11 mouse cellular contexts compared by ENCODE assay signal in genomic region chr10:80154384-80154783, GRCm38 (mm10). TPM values are rescaled to one million over a fixed set of nuclear protein-coding genes. Genes with fewer than 3 reads are reported as not detected.
DNase-seq lines count a peak whose midpoint lies in the region; ATAC-seq lines count a peak whose summit lies in the region.
"Had no signal": no experiment of that assay in that cellular context is flagged by ENCODE, and none has a peak within 500 bp of the region (broad histone marks: within the 10 kb centered on the region; RNA-seq: fewer than 3 reads in every experiment).

No protein-coding gene starts in this region.

- ATAC-seq in kidney, embryonic 15.5 days (replicated peaks; ENCODE audit: low FRiP score) = no peak
- no peak for ATAC-seq in embryonic facial prominence, embryonic 12.5 days (ENCODE audit: insufficient number of reproducible peaks, insufficient read depth, low FRiP score, low TSS enrichment)
- ATAC-seq in hindbrain, embryonic 15.5 days (ENCODE audit: low FRiP score, low read depth) = no peak
- ATAC-seq in midbrain, embryonic 15.5 days (replicated peaks) = no peak

- peaks cover 66% of the 10 kb centered on the region for H3K36me3 ChIP-seq in kidney, embryonic 15.5 days
- H3K36me3 ChIP-seq in embryonic facial prominence, embryonic 12.5 days = peaks cover 66% of the 10 kb centered on the region
- H3K36me3 ChIP-seq in hindbrain, embryonic 15.5 days = peaks cover 46% of the 10 kb centered on the region
- peaks cover 46% of the 10 kb centered on the region for H3K36me3 ChIP-seq in midbrain, embryonic 15.5 days (replicated peaks)

- peak overlapping the region; percentile 77; the same call in 1 of the 2 replicates for H3K4me2 ChIP-seq in kidney, embryonic 15.5 days
- H3K4me2 ChIP-seq in embryonic facial prominence, embryonic 12.5 days (replicated peaks) = 0 out of 2 replicates have a peak overlapping the region, but pooled peaks have one; percentile 99
- H3K4me2 ChIP-seq in hindbrain, embryonic 15.5 days = no peak overlapping the region; the same call in 1 of the 2 replicates
- H3K4me2 ChIP-seq in midbrain, embryonic 15.5 days = no peak overlapping the region; the same call in 1 of the 2 replicates

- WGBS in kidney, embryonic 15.5 days = 82% methylated on average over 7 of the region's 7 CpGs
- WGBS in embryonic facial prominence, embryonic 12.5 days = 84% methylated on average over 7 of the region's 7 CpGs
- 89% methylated on average over 7 of the region's 7 CpGs for WGBS in hindbrain, embryonic 15.5 days
- WGBS in midbrain, embryonic 15.5 days = 77% methylated on average over 7 of the region's 7 CpGs

- peak overlapping the region; percentile 100 for H3K27ac ChIP-seq in kidney, embryonic 15.5 days
- H3K27ac ChIP-seq in embryonic facial prominence, embryonic 12.5 days = 0 out of 2 replicates have a peak overlapping the region, but pooled peaks have one; percentile 99
- H3K27ac ChIP-seq in hindbrain, embryonic 15.5 days (replicated peaks) = peak overlapping the region; percentile 67; the same call in 1 of the 2 replicates
- peak overlapping the region; percentile 52; the same call in 1 of the 2 replicates for H3K27ac ChIP-seq in midbrain, embryonic 15.5 days

- DNase-seq in kidney, postnatal 4 days = no peak
- DNase-seq in retina, postnatal 1 day = no peak
- DNase-seq in adrenal gland, adult 8-10 months = no peak
- no peak for DNase-seq in adrenal gland, adult 2 months
- DNase-seq: cerebellum, adult 9-11 months; right cerebral cortex, postnatal 25 days; thymus, postnatal 25 days had no signal

- H3K4me1 ChIP-seq in kidney, embryonic 15.5 days = peaks cover 79% of the 10 kb centered on the region
- H3K4me1 ChIP-seq in embryonic facial prominence, embryonic 12.5 days = peaks cover 68% of the 10 kb centered on the region
- peaks cover 72% of the 10 kb centered on the region for H3K4me1 ChIP-seq in hindbrain, embryonic 15.5 days (replicated peaks)
- peaks cover 65% of the 10 kb centered on the region for H3K4me1 ChIP-seq in midbrain, embryonic 15.5 days

- no peaks in the 10 kb centered on the region for H3K9me3 ChIP-seq in kidney, embryonic 15.5 days (replicated peaks)
- H3K9me3 ChIP-seq in embryonic facial prominence, embryonic 12.5 days = no peaks in the 10 kb centered on the region
- H3K9me3 ChIP-seq in hindbrain, embryonic 15.5 days = no peaks in the 10 kb centered on the region
- H3K9me3 ChIP-seq in midbrain, embryonic 15.5 days = no peaks in the 10 kb centered on the region

- no peaks in the 10 kb centered on the region for H3K27me3 ChIP-seq in kidney, embryonic 15.5 days
- no peaks in the 10 kb centered on the region for H3K27me3 ChIP-seq in embryonic facial prominence, embryonic 12.5 days
- no peaks in the 10 kb centered on the region for H3K27me3 ChIP-seq in hindbrain, embryonic 15.5 days
- H3K27me3 ChIP-seq in midbrain, embryonic 15.5 days (replicated peaks) = no peaks in the 10 kb centered on the region

- H3K4me3 ChIP-seq in kidney, embryonic 15.5 days (replicated peaks) = no peak overlapping the region; the same call in 1 of the 2 replicates
- H3K4me3 ChIP-seq in embryonic facial prominence, embryonic 12.5 days = 0 out of 2 replicates have a peak overlapping the region, but pooled peaks have one; percentile 95
- H3K4me3 ChIP-seq in hindbrain, embryonic 15.5 days = no peak overlapping the region
- H3K4me3 ChIP-seq in midbrain, embryonic 15.5 days = no peak overlapping the region

- 0 out of 2 replicates have a peak overlapping the region, but pooled peaks have one; percentile 97 for H3K9ac ChIP-seq in kidney, embryonic 15.5 days
- peak overlapping the region; percentile 100; the same call in 1 of the 2 replicates for H3K9ac ChIP-seq in embryonic facial prominence, embryonic 12.5 days
- no peak overlapping the region for H3K9ac ChIP-seq in hindbrain, embryonic 15.5 days
- H3K9ac ChIP-seq in midbrain, embryonic 15.5 days = no peak overlapping the region

RNA-seq across cellular contexts. Expression of gene Midn, which starts 6.3 kb away (rescaled TPM):
- 18.8 and 19.5 TPM in 2 replicates for polyA plus RNA-seq in kidney, embryonic 15.5 days (2015; fragmentation: Nextera tagmentation; extraction: Ambion mirVana)
- polyA plus RNA-seq in embryonic facial prominence, embryonic 12.5 days (2016; fragmentation: Nextera tagmentation; extraction: Ambion mirVana) = 33.4 and 35.1 TPM in 2 replicates
- 22.6 and 26.0 TPM in 2 replicates for polyA plus RNA-seq in hindbrain, embryonic 15.5 days (2015; fragmentation: Nextera tagmentation; extraction: Ambion mirVana)
- 29.5 and 29.9 TPM in 2 replicates for polyA plus RNA-seq in midbrain, embryonic 15.5 days (2015; fragmentation: Nextera tagmentation; extraction: Ambion mirVana)
- total RNA-seq in adrenal gland, adult 8-10 months (2022) = 100 to 1,000 TPM in 1 of 4 experiments, 10 to 100 TPM in 3; 56.4 to 145 (median 90.1) TPM
- 100 to 1,000 TPM in 1 of 2 experiments, 10 to 100 TPM in 1; 75.8 to 115 TPM for total RNA-seq in adrenal gland, adult 2 months (2021)
- 233 and 269 TPM in 2 replicates for polyA plus RNA-seq in adrenal gland, adult 2 months (2012; rRNA removed)

RNA-seq across cellular contexts. Expression of gene Cirbp, which starts 11.4 kb away (rescaled TPM):
- 95.1 and 111 TPM in 2 replicates for polyA plus RNA-seq in kidney, embryonic 15.5 days (2015; fragmentation: Nextera tagmentation; extraction: Ambion mirVana)
- polyA plus RNA-seq in embryonic facial prominence, embryonic 12.5 days (2016; fragmentation: Nextera tagmentation; extraction: Ambion mirVana) = 151 and 159 TPM in 2 replicates
- polyA plus RNA-seq in hindbrain, embryonic 15.5 days (2015; fragmentation: Nextera tagmentation; extraction: Ambion mirVana) = 295 and 319 TPM in 2 replicates
- polyA plus RNA-seq in midbrain, embryonic 15.5 days (2015; fragmentation: Nextera tagmentation; extraction: Ambion mirVana) = 364 and 392 TPM in 2 replicates
- 100 to 1,000 TPM in 3 of 4 experiments, 10 to 100 TPM in 1; 44.2 to 234 (median 162) TPM for total RNA-seq in adrenal gland, adult 8-10 months (2022)
- total RNA-seq in adrenal gland, adult 2 months (2021) = 10 to 100 TPM; 30.6 to 77.0 TPM
- 108 and 152 TPM in 2 replicates for polyA plus RNA-seq in adrenal gland, adult 2 months (2012; rRNA removed)

RNA-seq across cellular contexts. Expression of gene Cbarp, which starts 13.7 kb away (rescaled TPM):
- polyA plus RNA-seq in kidney, embryonic 15.5 days (2015; fragmentation: Nextera tagmentation; extraction: Ambion mirVana) = 5.7 and 6.1 TPM in 2 replicates
- polyA plus RNA-seq in embryonic facial prominence, embryonic 12.5 days (2016; fragmentation: Nextera tagmentation; extraction: Ambion mirVana) = 8.4 and 8.5 TPM in 2 replicates
- 61.4 and 71.3 TPM in 2 replicates for polyA plus RNA-seq in hindbrain, embryonic 15.5 days (2015; fragmentation: Nextera tagmentation; extraction: Ambion mirVana)
- polyA plus RNA-seq in midbrain, embryonic 15.5 days (2015; fragmentation: Nextera tagmentation; extraction: Ambion mirVana) = 65.7 and 66.9 TPM in 2 replicates
- total RNA-seq in adrenal gland, adult 8-10 months (2022) = 10 to 100 TPM; 58.4 to 92.4 (median 81.9) TPM
- total RNA-seq in adrenal gland, adult 2 months (2021) = 100 to 1,000 TPM in 1 of 2 experiments, 10 to 100 TPM in 1; 74.5 to 118 TPM
- 84.3 and 84.6 TPM in 2 replicates for polyA plus RNA-seq in adrenal gland, adult 2 months (2012; rRNA removed)

RNA-seq across cellular contexts. Expression of gene Atp5d, which starts 16.0 kb away (rescaled TPM):
- 594 and 612 TPM in 2 replicates for polyA plus RNA-seq in kidney, embryonic 15.5 days (2015; fragmentation: Nextera tagmentation; extraction: Ambion mirVana)
- polyA plus RNA-seq in embryonic facial prominence, embryonic 12.5 days (2016; fragmentation: Nextera tagmentation; extraction: Ambion mirVana) = 457 and 481 TPM in 2 replicates
- 503 and 517 TPM in 2 replicates for polyA plus RNA-seq in hindbrain, embryonic 15.5 days (2015; fragmentation: Nextera tagmentation; extraction: Ambion mirVana)
- polyA plus RNA-seq in midbrain, embryonic 15.5 days (2015; fragmentation: Nextera tagmentation; extraction: Ambion mirVana) = 444 and 468 TPM in 2 replicates
- total RNA-seq in adrenal gland, adult 8-10 months (2022) = 100 to 1,000 TPM; 380 to 452 (median 425) TPM
- 100 to 1,000 TPM; 654 to 778 TPM for total RNA-seq in adrenal gland, adult 2 months (2021)
- 5,895 and 6,727 TPM in 2 replicates for polyA plus RNA-seq in adrenal gland, adult 2 months (2012; rRNA removed)

RNA-seq across cellular contexts. Expression of gene 1600002K03Rik, which starts 18.4 kb away (rescaled TPM):
- 11.2 and 13.2 TPM in 2 replicates for polyA plus RNA-seq in kidney, embryonic 15.5 days (2015; fragmentation: Nextera tagmentation; extraction: Ambion mirVana)
- 11.6 and 13.0 TPM in 2 replicates for polyA plus RNA-seq in embryonic facial prominence, embryonic 12.5 days (2016; fragmentation: Nextera tagmentation; extraction: Ambion mirVana)
- 10.1 and 12.7 TPM in 2 replicates for polyA plus RNA-seq in hindbrain, embryonic 15.5 days (2015; fragmentation: Nextera tagmentation; extraction: Ambion mirVana)
- polyA plus RNA-seq in midbrain, embryonic 15.5 days (2015; fragmentation: Nextera tagmentation; extraction: Ambion mirVana) = 13.3 and 14.7 TPM in 2 replicates
- 10 to 100 TPM; 18.1 to 22.1 (median 21.7) TPM for total RNA-seq in adrenal gland, adult 8-10 months (2022)
- total RNA-seq in adrenal gland, adult 2 months (2021) = 10 to 100 TPM; 14.0 to 21.7 TPM
- polyA plus RNA-seq in adrenal gland, adult 2 months (2012; rRNA removed) = 25.9 and 34.5 TPM in 2 replicates

Comparison
In these comparisons a context has a peak if more than half of its experiments do, and no peak if none do; other contexts are left out.
1. H3K4me2 ChIP-seq: peak in kidney, embryonic 15.5 days (single experiment) and embryonic facial prominence, embryonic 12.5 days (single experiment); none in hindbrain, embryonic 15.5 days (single experiment) and midbrain, embryonic 15.5 days (single experiment).
2. H3K9ac ChIP-seq: peak in kidney, embryonic 15.5 days (single experiment) and embryonic facial prominence, embryonic 12.5 days (single experiment); none in hindbrain, embryonic 15.5 days (single experiment) and midbrain, embryonic 15.5 days (single experiment).
3. Peak in every context shown above with its lines, with median percentiles within 50 percentile points of each other: H3K27ac ChIP-seq.